Comparison of ENCODE assay signal across 13 mouse cellular contexts in genomic region chr6:22001284-22001916, GRCm38 (mm10). TPM values are rescaled to one million over a fixed set of nuclear protein-coding genes. Genes with fewer than 3 reads are reported as not detected.
DNase-seq lines count a peak whose midpoint lies in the region; ATAC-seq and TF ChIP-seq lines count a peak whose summit lies in the region.
"Had no signal": no experiment of that assay in that cellular context is flagged by ENCODE, and none has a peak within 500 bp of the region (broad histone marks: within the 10 kb centered on the region; RNA-seq: fewer than 3 reads in every experiment).

No protein-coding gene starts in this region.

- H3K9me3 ChIP-seq in intestine, postnatal 0 days (ENCODE audit: control insufficient read depth), result no peaks in the 10 kb centered on the region
- H3K9me3 ChIP-seq in intestine, embryonic 15.5 days, result no peaks in the 10 kb centered on the region
- H3K9me3 ChIP-seq: embryonic facial prominence, embryonic 13.5 days; hindbrain, embryonic 12.5 days; neural tube, embryonic 15.5 days had no signal

- WGBS in intestine, postnatal 0 days, result 67% methylated on average over 5 of the region's 5 CpGs
- 80% methylated on average over 5 of the region's 5 CpGs for WGBS in intestine, embryonic 15.5 days

- no peak for TF ChIP-seq CTCF in intestine, postnatal 0 days (IDR thresholded peaks at IDR 0.05; ENCODE audit: low read depth)

- no peaks in the 10 kb centered on the region for H3K36me3 ChIP-seq in intestine, postnatal 0 days (ENCODE audit: control insufficient read depth, insufficient read depth)
- H3K36me3 ChIP-seq in intestine, embryonic 15.5 days, result no peaks in the 10 kb centered on the region
- H3K36me3 ChIP-seq: embryonic facial prominence, embryonic 13.5 days; hindbrain, embryonic 12.5 days; neural tube, embryonic 15.5 days had no signal

- no peak overlapping the region for H3K4me2 ChIP-seq in intestine, postnatal 0 days (replicated peaks; ENCODE audit: low read depth)
- H3K4me2 ChIP-seq in intestine, embryonic 15.5 days (replicated peaks), result no peak overlapping the region
- H3K4me2 ChIP-seq: embryonic facial prominence, embryonic 13.5 days; hindbrain, embryonic 12.5 days; neural tube, embryonic 15.5 days had no signal

- peak; percentile 74 to 83 for DNase-seq in gastrocnemius, adult 8-10 months (ENCODE audit: low spot score in 2 of 2)
- DNase-seq in kidney, adult 11 months, result peak; percentile 49
- DNase-seq in kidney, postnatal 4 days, result peak; percentile 33 to 43
- DNase-seq in cerebellum, adult 11-12 months, result no peak
- DNase-seq in retina, embryonic 14.5 days (ENCODE audit: low spot score), result no peak
- DNase-seq: cerebellum, adult 9-10 months; lung, postnatal 14 days had no signal

- no peak overlapping the region for H3K27ac ChIP-seq in intestine, postnatal 0 days (ENCODE audit: low read depth, low read length)
- no peak overlapping the region for H3K27ac ChIP-seq in intestine, embryonic 15.5 days
- H3K27ac ChIP-seq: hindbrain, embryonic 12.5 days; neural tube, embryonic 15.5 days had no signal

- peaks cover 20% of the 10 kb centered on the region for H3K4me1 ChIP-seq in intestine, postnatal 0 days (replicated peaks; ENCODE audit: control insufficient read depth, insufficient read depth, low read length)
- H3K4me1 ChIP-seq in intestine, embryonic 15.5 days (replicated peaks), result peaks cover 18% of the 10 kb centered on the region; the same call in 1 of the 2 replicates

- no peak overlapping the region for H3K4me3 ChIP-seq in intestine, postnatal 0 days (ENCODE audit: low read depth, low read length)
- H3K4me3 ChIP-seq in intestine, embryonic 15.5 days (replicated peaks), result no peak overlapping the region
- H3K4me3 ChIP-seq: embryonic facial prominence, embryonic 13.5 days; hindbrain, embryonic 12.5 days; neural tube, embryonic 15.5 days had no signal

- no peaks in the 10 kb centered on the region for H3K27me3 ChIP-seq in intestine, postnatal 0 days (replicated peaks; ENCODE audit: control insufficient read depth, insufficient read depth, low read length)
- no peaks in the 10 kb centered on the region for H3K27me3 ChIP-seq in intestine, embryonic 15.5 days (replicated peaks)
- H3K27me3 ChIP-seq: embryonic facial prominence, embryonic 13.5 days; hindbrain, embryonic 12.5 days; neural tube, embryonic 15.5 days had no signal

- ATAC-seq in intestine, postnatal 0 days, result peak; percentile 50; the same call in 1 of the 2 replicates
- ATAC-seq in intestine, embryonic 15.5 days, result no peak
- ATAC-seq in erythroblast, adult 5-6 weeks (replicated peaks; ENCODE audit: low FRiP score, poor library complexity, severe bottlenecking), result no peak

- no peak overlapping the region for H3K9ac ChIP-seq in intestine, postnatal 0 days (ENCODE audit: low read depth, low read length)
- no peak overlapping the region for H3K9ac ChIP-seq in intestine, embryonic 15.5 days
- H3K9ac ChIP-seq: embryonic facial prominence, embryonic 13.5 days; hindbrain, embryonic 12.5 days; neural tube, embryonic 15.5 days had no signal

RNA-seq across cellular contexts. Expression of gene Cped1, which starts 15.7 kb away (rescaled TPM):
- polyA plus RNA-seq in intestine, postnatal 0 days (2015; fragmentation: Nextera tagmentation; extraction: Ambion mirVana), result 11.0 and 11.2 TPM in 2 replicates
- polyA plus RNA-seq in intestine, embryonic 15.5 days (2015; fragmentation: Nextera tagmentation; extraction: Ambion mirVana), result 19.5 and 20.7 TPM in 2 replicates
- total RNA-seq in gastrocnemius, adult 8-10 months (2022), result 10 to 100 TPM; 22.4 to 26.6 (median 22.9) TPM
- total RNA-seq in erythroblast, adult 5-6 weeks (2015; ENCODE audit: low replicate concordance), result not detected in 2 replicates
- 0.68 and 0.70 TPM in 2 replicates for total RNA-seq in erythroblast, adult 5-6 weeks (2017; ENCODE audit: low replicate concordance)

RNA-seq across cellular contexts. Expression of gene Ing3, which starts 52.0 kb away (rescaled TPM):
- 25.0 and 29.5 TPM in 2 replicates for polyA plus RNA-seq in intestine, postnatal 0 days (2015; fragmentation: Nextera tagmentation; extraction: Ambion mirVana)
- polyA plus RNA-seq in intestine, embryonic 15.5 days (2015; fragmentation: Nextera tagmentation; extraction: Ambion mirVana), result 41.5 and 52.6 TPM in 2 replicates
- total RNA-seq in gastrocnemius, adult 8-10 months (2022), result 1 to 10 TPM; 4.5 to 9.4 (median 6.3) TPM
- 14.8 and 19.6 TPM in 2 replicates for total RNA-seq in erythroblast, adult 5-6 weeks (2015; ENCODE audit: low replicate concordance)
- 18.8 and 32.6 TPM in 2 replicates for total RNA-seq in erythroblast, adult 5-6 weeks (2017; ENCODE audit: low replicate concordance)

Comparison
In these comparisons a context has a peak if more than half of its experiments do, and no peak if none do; other contexts are left out.
1. DNase-seq: peak in gastrocnemius, adult 8-10 months (2 of 2), kidney, adult 11 months (single experiment) and kidney, postnatal 4 days (2 of 2); none in cerebellum, adult 11-12 months (single experiment) and retina, embryonic 14.5 days (single experiment).
2. RNA of gene Cped1, which starts 15.7 kb away (total RNA-seq): 22.4 to 26.6 TPM in gastrocnemius, adult 8-10 months; 0.68 to 0.70 TPM in erythroblast, adult 5-6 weeks; every median in the first group is over 10 times any median in the second.